Mouse (Mus musculus) CH12.LX (cell line): Measurements from ENCODE around the gene Nedd4. TPM values are rescaled to one million over a fixed set of nuclear protein-coding genes. Genes with fewer than 3 reads are reported as not detected.

Experiments used
- DNase-seq: peaks from one replicate; pipeline ENCODE4 v3.0.0-alpha.2; 2013; ENCODE audit errors: extremely low read depth
- H3K27ac ChIP-seq: 2 replicates; pipeline ENCODE4 v1.5.1; 2012; ENCODE audit warnings: low read depth, mild to moderate bottlenecking, control low read depth, moderate library complexity; ENCODE audit not compliant: insufficient read depth
- H3K27me3 ChIP-seq: replicated peaks from 2 replicates; pipeline ENCODE3; 2012; ENCODE audit warnings: inconsistent platforms
- H3K36me3 ChIP-seq, 2 experiments: replicated peaks in 1 of 2; 2 replicates each; pipeline versions ENCODE3 to v1.6.1; 2012; ENCODE audit warnings: inconsistent platforms in 1 of 2, low read length in 1 of 2, mild to moderate bottlenecking in 1 of 2, mixed read lengths in 1 of 2, moderate library complexity in 1 of 2; ENCODE audit not compliant: control insufficient read depth in 1 of 2, insufficient read depth in 1 of 2
- H3K4me1 ChIP-seq, 2 experiments: 2 replicates each; pipeline ENCODE4 v1.6.1; 2012; ENCODE audit warnings: inconsistent platforms in 1 of 2, moderate library complexity in 1 of 2; ENCODE audit not compliant: insufficient read depth in 2 of 2, control insufficient read depth in 1 of 2
- H3K4me2 ChIP-seq: 2 replicates; pipeline ENCODE4 v1.6.1; 2012; ENCODE audit warnings: low read depth, mild to moderate bottlenecking, control low read depth; ENCODE audit not compliant: poor library complexity, insufficient read depth, severe bottlenecking
- H3K4me3 ChIP-seq, 3 experiments: fragments of 150-350 bp in 1 of 3; sonication (generic) in 1 of 3; replicated peaks in 1 of 3; 2 replicates each; pipeline versions ENCODE3 to v1.5.1; 2011 to 2012; ENCODE audit warnings: low read depth in 2 of 3, low read length in 2 of 3, mild to moderate bottlenecking in 2 of 3, moderate library complexity in 2 of 3, control low read depth in 1 of 3, improper control_type of control experiment in 1 of 3, inconsistent platforms in 1 of 3, mixed read lengths in 1 of 3; ENCODE audit not compliant: poor library complexity in 1 of 3
- H3K79me2 ChIP-seq: replicated peaks from 2 replicates; pipeline ENCODE4 v1.6.1; 2012; ENCODE audit warnings: mild to moderate bottlenecking, moderate library complexity; ENCODE audit not compliant: control insufficient read depth, poor library complexity, insufficient read depth, severe bottlenecking; ENCODE audit errors: extremely low read depth
- H3K9ac ChIP-seq: 2 replicates; pipeline ENCODE4 v1.6.1; 2012; ENCODE audit warnings: low read depth, mild to moderate bottlenecking, control low read depth, moderate library complexity; ENCODE audit not compliant: insufficient read depth
- H3K9me3 ChIP-seq: replicated peaks from 2 replicates; pipeline ENCODE3; 2012; ENCODE audit warnings: low read length, inconsistent platforms, mixed read lengths
- CHD1 ChIP-seq: IDR thresholded peaks from 2 replicates; pipeline ENCODE4 v1.6.1; 2012; ENCODE audit warnings: low read depth, low read length, improper control_type of control experiment, inconsistent platforms
- CHD2 ChIP-seq: IDR thresholded peaks from 2 replicates; pipeline ENCODE4 v1.6.1; 2011; ENCODE audit warnings: low read length, improper control_type of control experiment
- E2F4 ChIP-seq: IDR thresholded peaks from 2 replicates; pipeline ENCODE4 v1.6.1; 2011; ENCODE audit warnings: low read depth, low read length, improper control_type of control experiment; ENCODE audit not compliant: insufficient replicate concordance
- ELF1 ChIP-seq: IDR thresholded peaks from 2 replicates; pipeline ENCODE4 v1.6.1; 2014; ENCODE audit warnings: low read depth, mild to moderate bottlenecking, inconsistent platforms, low read length, improper control_type of control experiment
- ETS1 ChIP-seq: conservative IDR thresholded peaks from 2 replicates; pipeline ENCODE4 v1.6.1; 2012; ENCODE audit warnings: low read depth, mild to moderate bottlenecking, inconsistent platforms, low read length, improper control_type of control experiment, moderate library complexity
- HCFC1 ChIP-seq: IDR thresholded peaks from 2 replicates; pipeline ENCODE4 v1.6.1; 2012; ENCODE audit warnings: low read depth, mild to moderate bottlenecking, inconsistent platforms, low read length, improper control_type of control experiment
- IRF4 ChIP-seq: IDR thresholded peaks from 2 replicates; pipeline ENCODE4 v1.6.1; 2014; ENCODE audit warnings: low read depth, mild to moderate bottlenecking, inconsistent platforms, low read length, improper control_type of control experiment
- JUN ChIP-seq: IDR thresholded peaks from 2 replicates; pipeline ENCODE4 v1.6.1; 2011; ENCODE audit warnings: low read depth, mild to moderate bottlenecking, low read length, improper control_type of control experiment, moderate library complexity; ENCODE audit not compliant: insufficient read depth
- MAX ChIP-seq: IDR thresholded peaks from 2 replicates; pipeline ENCODE4 v1.6.1; 2011; ENCODE audit warnings: low read length, improper control_type of control experiment
- MAZ ChIP-seq: IDR thresholded peaks from 2 replicates; pipeline ENCODE4 v1.6.1; 2012; ENCODE audit warnings: low read depth, mild to moderate bottlenecking, inconsistent platforms, low read length, improper control_type of control experiment, moderate library complexity
- MEF2A ChIP-seq: IDR thresholded peaks from 2 replicates; pipeline ENCODE4 v1.6.1; 2014; ENCODE audit warnings: low read depth, mild to moderate bottlenecking, inconsistent platforms, low read length, improper control_type of control experiment, borderline replicate concordance
- MXI1 ChIP-seq: IDR thresholded peaks from 2 replicates; pipeline ENCODE4 v1.6.1; 2011; ENCODE audit warnings: mild to moderate bottlenecking, low read depth, low read length, improper control_type of control experiment
- MYC ChIP-seq: IDR thresholded peaks from 2 replicates; pipeline ENCODE4 v1.6.1; 2011; ENCODE audit warnings: low read depth, mild to moderate bottlenecking, improper control_type of control experiment, low read length
- NELFE ChIP-seq: IDR thresholded peaks from 2 replicates; pipeline ENCODE4 v1.6.1; 2011; ENCODE audit warnings: low read depth, low read length, improper control_type of control experiment
- POLR2AphosphoS2 ChIP-seq: IDR thresholded peaks from 2 replicates; pipeline ENCODE4 v1.6.1; 2011; ENCODE audit warnings: low read depth, low read length, improper control_type of control experiment
- RAD21 ChIP-seq: IDR thresholded peaks from 2 replicates; pipeline ENCODE4 v1.6.1; 2011; ENCODE audit warnings: low read depth, mild to moderate bottlenecking, low read length, improper control_type of control experiment, moderate library complexity
- RCOR1 ChIP-seq: conservative IDR thresholded peaks from 2 replicates; pipeline ENCODE4 v1.6.1; 2012; ENCODE audit warnings: low read depth, mild to moderate bottlenecking, inconsistent platforms, low read length, improper control_type of control experiment
- SIN3A ChIP-seq: IDR thresholded peaks from 2 replicates; pipeline ENCODE4 v1.6.1; 2012; ENCODE audit warnings: low read length, improper control_type of control experiment, inconsistent platforms
- TBP ChIP-seq: conservative IDR thresholded peaks from 2 replicates; pipeline ENCODE4 v1.6.1; 2011; ENCODE audit warnings: low read depth, low read length, improper control_type of control experiment
- UBTF ChIP-seq: IDR thresholded peaks from 2 replicates; pipeline ENCODE4 v1.6.1; 2012; ENCODE audit warnings: low read depth, mild to moderate bottlenecking, inconsistent platforms, low read length, improper control_type of control experiment, moderate library complexity
- USF1 ChIP-seq: IDR thresholded peaks from 2 replicates; pipeline ENCODE4 v1.6.1; 2014; ENCODE audit warnings: low read depth, mild to moderate bottlenecking, inconsistent platforms, low read length, improper control_type of control experiment
- USF2 ChIP-seq: conservative IDR thresholded peaks from 2 replicates; pipeline ENCODE4 v1.6.1; 2011; ENCODE audit warnings: low read depth, low read length, improper control_type of control experiment
- ZNF384 ChIP-seq: IDR thresholded peaks from 2 replicates; pipeline ENCODE4 v1.6.1; 2012; ENCODE audit warnings: low read depth, low read length, improper control_type of control experiment, inconsistent platforms
- dilution Hi-C: fragments of 300-500 bp; cut with MboI; formaldehyde crosslinking; loops from 2 replicates; pipeline ENCODE4 v1.14.3; 2020; ENCODE audit warnings: low sequenced_read_pairs; ENCODE audit not compliant: extremely low pct_unique_long_range_greater_than_20kb, extremely low pct_ligation_motif_present
- in situ Hi-C: fragments of 300-500 bp; cut with MboI; formaldehyde crosslinking; loops from 3 replicates; pipeline ENCODE4 v1.14.3; 2019; ENCODE audit warnings: low sequenced_read_pairs, low pct_ligation_motif_present, low pct_unique_long_range_greater_than_20kb, mixed read lengths
- polyA plus RNA-seq: library from polyadenylated mRNA; unstranded; fragments of >175 nt; gene quantifications from 2 replicates; pipeline ENCODE4 v1.2.1, GENCODE M21; 2012; ENCODE audit warnings: low read depth; ENCODE audit not compliant: insufficient read length
- total RNA-seq, 2 experiments: library from RNA; depleted of rRNA; stranded (reverse); fragments of 300-350 nt in 1 of 2; fragments of >200 nt in 1 of 2; gene quantifications; 2 replicates each; pipeline ENCODE4 v1.2.3; 2012 to 2014

The Nedd4 gene
- total and polyA plus RNA-seq, 3 experiments = 56.9 to 211 (median 206) TPM

GRCm38 (mm10) chr9:72716200-72716599 is 54.1 kb downstream of the Nedd4 start:
- Histone ChIP-seq H3K79me2 (no peaks in the 10 kb centered on the region), H3K27me3 (no peaks in the 10 kb centered on the region), H3K4me2 (no peak overlapping the region), H3K9me3 (no peaks in the 10 kb centered on the region), H3K27ac (no peak overlapping the region), H3K4me1 (no peaks in the 10 kb centered on the region), H3K36me3 (peaks cover 28 to 95% of the 10 kb centered on the region in 2 experiments), H3K9ac (no peak overlapping the region), H3K4me3 (no peak overlapping the region)
- dilution Hi-C loops = no loop called here
- DNase-seq = no peak
- no peak for TF ChIP-seq ELF1
- TF ChIP-seq RCOR1 = no peak
- TF ChIP-seq SIN3A = no peak
- no peak for TF ChIP-seq NELFE
- in situ Hi-C loops = no loop called here

GRCm38 (mm10) chr9:72719143-72719542 is 57.0 kb downstream of the Nedd4 start:
- no peak overlapping the region for H3K4me2 ChIP-seq

GRCm38 (mm10) chr9:72721221-72721620 is 59.1 kb downstream of the Nedd4 start:
- in situ Hi-C loops (no loop called here), dilution Hi-C loops (no loop called here)
- no peak for DNase-seq
- Histone ChIP-seq H3K4me2 (no peak overlapping the region), H3K79me2 (no peaks in the 10 kb centered on the region), H3K9ac (no peak overlapping the region), H3K4me1 (no peaks in the 10 kb centered on the region), H3K27me3 (no peaks in the 10 kb centered on the region), H3K36me3 (peaks cover 53 to 98% of the 10 kb centered on the region in 2 experiments), H3K27ac (no peak overlapping the region), H3K9me3 (no peaks in the 10 kb centered on the region), H3K4me3 (no peak overlapping the region)
- no peak for TF ChIP-seq JUN
- no peak for TF ChIP-seq ZNF384
- TF ChIP-seq CHD2 = no peak

More at GRCm38 (mm10) chr9:72719143-72719542, 57.0 kb downstream of the Nedd4 start:
- no peaks in the 10 kb centered on the region for H3K4me1 ChIP-seq
- H3K79me2 ChIP-seq = no peaks in the 10 kb centered on the region
- no peak for TF ChIP-seq TBP
- no peak for TF ChIP-seq MYC
- TF ChIP-seq MAX = no peak
- no peak for TF ChIP-seq E2F4
- no peak for TF ChIP-seq RAD21
- no peak for TF ChIP-seq CHD2
- TF ChIP-seq IRF4 = no peak
- TF ChIP-seq UBTF = no peak
- TF ChIP-seq POLR2AphosphoS2 = no peak
- TF ChIP-seq USF1 = no peak
- TF ChIP-seq SIN3A = no peak
- TF ChIP-seq MEF2A = no peak
- no peak for TF ChIP-seq MAZ
- no peak for TF ChIP-seq MXI1
- no peak for TF ChIP-seq NELFE
- TF ChIP-seq USF2 = no peak
- no peak for TF ChIP-seq ETS1
- TF ChIP-seq HCFC1 = no peak
- TF ChIP-seq CHD1 = no peak
- in situ Hi-C loops (no loop called here), dilution Hi-C loops (no loop called here)
- no peaks in the 10 kb centered on the region for H3K27me3 ChIP-seq
- H3K27ac ChIP-seq = no peak overlapping the region
- H3K9me3 ChIP-seq = no peaks in the 10 kb centered on the region
- no peak overlapping the region for H3K4me3 ChIP-seq
- H3K9ac ChIP-seq = no peak overlapping the region
- DNase-seq = no peak
- peaks cover 46 to 96% of the 10 kb centered on the region in 2 experiments for H3K36me3 ChIP-seq
